Mouse (Mus musculus) thymus, adult 2 months (tissue): ENCODE measurements around the gene Gm4969.

Experiments
- CTCF ChIP-seq: fragments of 200-500 bp; IDR thresholded peaks from 2 replicates; pipeline ENCODE4 v1.5.1; 2012; ENCODE audit warnings: mild to moderate bottlenecking, control low read depth, low read length, moderate library complexity, borderline replicate concordance; ENCODE audit not compliant: control insufficient read depth, poor library complexity, insufficient read depth; ENCODE audit errors: extremely low read depth
- POLR2A ChIP-seq: fragments of 200-500 bp; IDR thresholded peaks from 2 replicates; pipeline ENCODE4 v1.6.1; 2012; ENCODE audit warnings: mild to moderate bottlenecking, low read length, control low read depth, moderate library complexity; ENCODE audit not compliant: control insufficient read depth, poor library complexity, insufficient read depth; ENCODE audit errors: extremely low read depth

DNA sequence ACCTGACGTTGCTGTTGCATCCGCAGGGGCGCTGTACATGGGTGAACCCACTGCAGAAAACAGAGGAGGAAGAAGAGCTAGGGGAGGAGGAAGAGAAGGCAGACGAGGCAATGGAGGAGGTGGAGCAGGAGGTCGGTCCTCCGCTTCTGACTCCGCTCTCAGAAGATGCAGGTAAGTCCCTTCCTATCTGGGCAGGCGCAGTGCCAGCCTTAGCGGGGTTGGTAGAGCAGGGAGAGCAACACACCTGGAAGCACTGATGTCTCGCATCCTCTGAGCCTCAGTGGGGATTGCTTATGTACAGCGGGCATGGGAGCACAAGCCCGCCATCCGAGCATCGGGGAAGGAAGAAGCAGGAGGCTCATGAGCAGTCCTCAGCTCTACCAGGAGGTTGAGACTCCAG is 51.1 kb downstream of the Gm4969 start:
- TF ChIP-seq CTCF: no peak
- no peak for TF ChIP-seq POLR2A
